Mouse (Mus musculus) limb, embryonic 14.5 days (tissue): ENCODE results near the gene Snx8. TPM values are rescaled to one million over a fixed set of nuclear protein-coding genes. Genes with fewer than 3 reads are reported as not detected.

Source experiments
- ATAC-seq: fragments of 200-750 bp; cut with Nextera tagmentation; 2 replicates; pipeline ENCODE4 v1.8.0; 2017; ENCODE audit warnings: low read depth, moderate number of reproducible peaks, moderate TSS enrichment; ENCODE audit not compliant: low FRiP score
- DNase-seq: peaks from one replicate; pipeline ENCODE4 v3.0.0-alpha.2; 2015; ENCODE audit warnings: low spot score
- H3K27ac ChIP-seq: fragments of 300-500 bp; sonication (generic); replicated peaks from 2 replicates; pipeline ENCODE4 v1.5.1; 2014; ENCODE audit warnings: low read depth, mild to moderate bottlenecking, low read length, moderate library complexity, mixed read lengths
- H3K27me3 ChIP-seq: fragments of 300-500 bp; sonication (generic); 2 replicates; pipeline ENCODE4 v1.6.1; 2014; ENCODE audit warnings: low read length, mixed read lengths; ENCODE audit not compliant: control insufficient read depth, insufficient read depth
- H3K36me3 ChIP-seq: fragments of 300-500 bp; sonication (generic); 2 replicates; pipeline ENCODE4 v1.6.1; 2014; ENCODE audit warnings: mild to moderate bottlenecking, low read length, moderate library complexity, mixed read lengths; ENCODE audit not compliant: control insufficient read depth, insufficient read depth
- H3K4me1 ChIP-seq: fragments of 300-500 bp; sonication (generic); 2 replicates; pipeline ENCODE4 v1.6.1; 2014; ENCODE audit warnings: antibody characterized with exemption, low read length, mixed read lengths; ENCODE audit not compliant: control insufficient read depth, insufficient read depth
- H3K4me2 ChIP-seq: fragments of 300-500 bp; sonication (generic); replicated peaks from 2 replicates; pipeline ENCODE4 v1.6.1; 2014; ENCODE audit warnings: low read depth, mild to moderate bottlenecking, low read length, moderate library complexity; ENCODE audit not compliant: severe bottlenecking
- H3K4me3 ChIP-seq: fragments of 300-500 bp; sonication (generic); replicated peaks from 2 replicates; pipeline ENCODE4 v1.5.1; 2014; ENCODE audit warnings: low read length
- H3K9ac ChIP-seq: fragments of 300-500 bp; sonication (generic); 2 replicates; pipeline ENCODE4 v1.6.1; 2014; ENCODE audit warnings: mild to moderate bottlenecking, low read depth, low read length, moderate library complexity; ENCODE audit not compliant: severe bottlenecking
- H3K9me3 ChIP-seq: fragments of 300-500 bp; sonication (generic); 2 replicates; pipeline ENCODE4 v1.6.1; 2016; ENCODE audit warnings: low read length; ENCODE audit not compliant: control insufficient read depth
- POLR2A ChIP-seq: fragments of 200-500 bp; IDR thresholded peaks from 2 replicates; pipeline ENCODE4 v1.8.0; 2012; ENCODE audit warnings: inconsistent platforms, mild to moderate bottlenecking, moderate library complexity, borderline replicate concordance; ENCODE audit not compliant: insufficient read depth, insufficient read length; ENCODE audit errors: extremely low read depth
- WGBS: fragments of 180-500 bp; shearing (Covaris S2); extraction: QIAGEN DNeasy Blood & Tissue Kit; methylation state at CpG from one replicate; pipeline ENCODE4 v1.1.7; 2014; 5-methylcytosine and 5-hydroxymethylcytosine counted together
- polyA plus RNA-seq, 2 experiments: library from polyadenylated mRNA; depleted of rRNA in 1 of 2; stranded (reverse) in 1 of 2; unstranded in 1 of 2; fragments of >200 nt; fragmentation: Nextera tagmentation in 1 of 2; extraction: Ambion mirVana in 1 of 2; gene quantifications; 2 replicates each; pipeline versions ENCODE4 v1.2.1 to v1.2.3; 2012 to 2014

Gene Snx8
- polyA plus RNA-seq (2012; rRNA removed) (23.0 and 29.8 TPM in 2 replicates), polyA plus RNA-seq (2014; fragmentation: Nextera tagmentation; extraction: Ambion mirVana) (9.7 and 12.3 TPM in 2 replicates)

GRCm38 (mm10) chr5:140388588-140389576, at the start of gene Snx8:
Gene Snx8 (minus strand): TSS chr5:140389262.
- WGBS, result 2% methylated on average over 43 of the region's 63 CpGs

GRCm38 (mm10) chr5:140425016-140425783, 36.1 kb upstream of the Snx8 start:
- no peaks in the 10 kb centered on the region for H3K9me3 ChIP-seq
- no peak for TF ChIP-seq POLR2A
- no peak overlapping the region for H3K4me2 ChIP-seq
- DNase-seq (no peak), ATAC-seq (no peak)
- no peak overlapping the region for H3K27ac ChIP-seq
- no peak overlapping the region for H3K4me3 ChIP-seq
- no peaks in the 10 kb centered on the region for H3K27me3 ChIP-seq
- H3K9ac ChIP-seq, result no peak overlapping the region
- 95% methylated on average over 17 of the region's 17 CpGs for WGBS
- H3K36me3 ChIP-seq, result peaks cover 54% of the 10 kb centered on the region
- peaks cover 12% of the 10 kb centered on the region; the same call in 1 of the 2 replicates for H3K4me1 ChIP-seq

More at GRCm38 (mm10) chr5:140388588-140389576, at the start of gene Snx8:
- peak within 1 kb of the TSS; percentile 63 for H3K9ac ChIP-seq
- no peaks in the 10 kb centered on the region for H3K36me3 ChIP-seq
- peak within 1 kb of the TSS; percentile 69 for H3K4me3 ChIP-seq
- no peaks in the 10 kb centered on the region for H3K27me3 ChIP-seq
- peak; percentile 37; the same call in 1 of the 2 replicates for TF ChIP-seq POLR2A
- peak; percentile 91 for ATAC-seq
- DNase-seq, result peak; percentile 91
- no peaks in the 10 kb centered on the region for H3K9me3 ChIP-seq
- peaks cover 9% of the 10 kb centered on the region for H3K4me1 ChIP-seq
- peak within 1 kb of the TSS; percentile 96 for H3K4me2 ChIP-seq
- H3K27ac ChIP-seq, result no peak within 1 kb of the TSS

GRCm38 (mm10) chr5:140420616-140421015, 31.6 kb upstream of the Snx8 start:
- Histone ChIP-seq H3K4me2 (peak overlapping the region; percentile 68), H3K4me3 (peak overlapping the region; percentile 95), H3K27me3 (no peaks in the 10 kb centered on the region), H3K36me3 (peaks cover 9% of the 10 kb centered on the region; the same call in 1 of the 2 replicates), H3K9me3 (no peaks in the 10 kb centered on the region), H3K27ac (no peak overlapping the region), H3K9ac (peak overlapping the region; percentile 93; the same call in 1 of the 2 replicates), H3K4me1 (peaks cover 13% of the 10 kb centered on the region; the same call in 1 of the 2 replicates)
- DNase-seq (no peak), ATAC-seq (no peak)
- 65% methylated on average over 4 of the region's 4 CpGs for WGBS
- TF ChIP-seq POLR2A, result no peak

- H3K9ac ChIP-seq, result peak overlapping the region; percentile 93
- no peaks in the 10 kb centered on the region for H3K27me3 ChIP-seq
- ATAC-seq (peak; percentile 7; the same call in 1 of the 2 replicates), DNase-seq (peak; percentile 7)
- peak overlapping the region; percentile 95 for H3K4me3 ChIP-seq
- H3K27ac ChIP-seq, result peak overlapping the region; percentile 95
- peaks cover 9% of the 10 kb centered on the region; the same call in 1 of the 2 replicates for H3K36me3 ChIP-seq
- H3K4me2 ChIP-seq, result peak overlapping the region; percentile 68
- no peak for TF ChIP-seq POLR2A
- no peaks in the 10 kb centered on the region for H3K9me3 ChIP-seq
- WGBS, result under 1% methylated on average over 56 of the region's 62 CpGs
- peaks cover 13% of the 10 kb centered on the region; the same call in 1 of the 2 replicates for H3K4me1 ChIP-seq
Observed at GRCm38 (mm10) chr5:140419442-140420080, 30.5 kb upstream of the Snx8 start.
